Mouse (Mus musculus) lung, postnatal 25 days (tissue): ENCODE measurements at regions not wholly inside any gene's neighbourhood (a gene's known extent, or its start where the extent isn't known, plus 50 kb on each side); places are given as distances from the start of the nearest gene placed in this dataset.
A peak's percentile ranks its signal among the peaks of the same experiment; 100 is the strongest.

Experiments used
- DNase-seq: peaks from one replicate; pipeline ENCODE4 v3.0.0; 2022; ENCODE audit warnings: low spot score

DNA sequence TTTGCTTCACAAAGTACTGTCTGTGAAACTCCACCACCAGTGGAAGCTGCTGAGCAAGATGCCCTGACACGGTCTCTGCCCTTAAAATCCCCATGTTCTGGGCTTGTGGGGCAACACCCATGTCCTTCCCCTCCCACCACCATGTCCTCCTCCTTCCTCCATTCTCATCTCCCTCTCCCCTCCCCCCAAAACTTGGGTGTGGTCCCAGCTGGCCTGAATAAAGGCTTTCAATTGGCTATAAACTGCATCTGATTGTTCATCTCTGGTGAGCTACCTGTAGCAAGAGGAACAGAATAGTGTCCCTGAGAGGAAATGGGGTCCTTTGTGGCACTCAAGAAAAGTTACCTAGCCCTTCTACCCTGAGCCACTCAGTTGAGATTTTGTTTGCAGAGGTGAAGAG, 91.8 kb downstream of the Slc16a9 start:
- DNase-seq = no peak

DNA sequence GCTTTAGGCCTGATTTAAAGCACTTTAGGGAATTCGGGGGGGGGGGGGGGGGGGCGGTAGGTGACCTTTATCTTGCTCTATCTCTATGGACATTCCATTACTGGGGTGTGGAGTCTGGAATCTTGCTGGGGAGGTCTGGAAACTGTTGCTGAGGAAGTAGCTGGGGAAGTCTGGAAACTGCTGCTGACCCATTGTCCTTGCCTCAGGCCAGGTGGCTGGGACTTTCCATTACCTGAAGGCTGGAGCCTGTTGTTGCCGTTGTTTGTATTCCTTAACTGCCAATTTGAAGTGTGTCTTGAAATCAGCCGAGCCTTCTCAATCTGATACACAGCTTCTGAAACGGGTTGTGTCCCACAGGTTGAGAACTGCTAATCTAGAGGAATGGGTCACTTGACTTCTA, 80.9 kb upstream of the Fam13c start:
- DNase-seq = no peak

DNA sequence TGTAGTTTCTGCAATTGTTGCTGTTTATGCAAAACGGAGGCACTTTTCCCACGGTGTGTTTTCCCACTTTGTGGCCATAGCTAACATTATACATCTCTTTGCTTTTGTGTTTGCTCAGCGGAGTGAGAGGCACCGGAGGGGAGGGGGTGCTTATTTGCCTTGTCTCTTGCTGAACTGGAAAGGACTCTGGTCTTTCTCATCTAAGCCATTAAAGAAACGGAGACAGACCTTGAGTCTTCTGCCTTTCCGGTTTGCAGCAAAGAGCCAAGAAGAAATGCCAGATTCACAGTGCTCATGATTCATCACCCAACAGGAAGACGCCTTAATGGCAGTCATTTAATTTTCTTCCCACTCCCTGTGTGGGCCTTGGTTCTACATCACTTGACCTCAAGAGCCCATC, 80.4 kb upstream of the Fam13c start:
- DNase-seq = no peak

DNA sequence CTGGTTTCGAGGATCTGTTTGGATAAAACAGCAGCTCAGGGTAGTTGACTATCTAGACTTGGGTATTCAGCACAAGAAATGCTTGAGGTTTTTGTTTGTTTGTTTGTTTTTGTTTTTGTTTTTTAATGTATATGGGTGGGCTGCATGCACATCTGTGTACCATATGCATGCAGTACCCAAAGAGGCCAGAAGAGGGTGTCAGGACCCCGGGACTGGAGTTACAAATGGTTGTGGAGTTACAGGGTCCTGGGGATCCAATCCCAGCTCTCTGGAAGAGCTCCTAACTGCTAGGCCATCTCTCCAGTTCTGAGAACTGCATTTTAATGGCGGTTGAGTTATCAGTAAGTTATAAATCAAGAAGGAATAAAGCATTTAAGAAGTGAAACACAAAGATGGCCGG, 77.2 kb upstream of the Fam13c start:
- peak; percentile 1 for DNase-seq

DNA sequence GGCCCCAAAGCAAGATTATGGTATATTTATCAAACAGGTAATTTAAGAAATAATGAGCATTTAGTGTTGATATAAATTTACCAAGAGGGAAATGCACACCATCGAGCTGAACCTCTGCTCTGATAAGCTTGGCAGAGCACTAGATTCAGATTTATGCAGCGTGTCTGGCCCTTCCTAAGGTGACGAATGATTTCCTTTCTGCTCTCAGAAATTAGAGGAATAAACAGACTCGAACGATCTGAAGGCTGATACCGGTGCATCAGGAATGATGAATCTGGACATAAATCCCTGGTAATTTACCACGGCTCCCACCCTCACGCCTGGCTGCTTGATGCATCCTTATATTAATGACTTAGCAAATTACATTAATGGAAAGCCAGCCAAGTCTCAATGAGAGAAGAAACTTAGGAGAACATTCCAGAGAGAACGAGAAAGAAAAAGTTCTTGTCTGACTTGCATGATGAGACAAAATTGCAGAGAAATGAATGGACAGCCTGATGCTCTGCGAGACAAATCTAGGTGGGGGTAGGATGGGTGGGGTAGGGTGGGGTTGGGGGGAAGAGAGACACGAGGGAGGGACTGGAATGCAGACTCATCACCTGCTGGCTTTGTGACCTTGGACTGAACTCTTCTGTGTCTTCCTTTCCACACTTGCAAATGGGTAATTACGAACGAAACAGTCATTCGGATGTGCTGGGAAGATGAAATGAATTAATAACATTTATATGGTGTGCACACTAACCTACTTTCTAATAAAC, 75.9 kb upstream of the Fam13c start:
- DNase-seq = no peak

DNA sequence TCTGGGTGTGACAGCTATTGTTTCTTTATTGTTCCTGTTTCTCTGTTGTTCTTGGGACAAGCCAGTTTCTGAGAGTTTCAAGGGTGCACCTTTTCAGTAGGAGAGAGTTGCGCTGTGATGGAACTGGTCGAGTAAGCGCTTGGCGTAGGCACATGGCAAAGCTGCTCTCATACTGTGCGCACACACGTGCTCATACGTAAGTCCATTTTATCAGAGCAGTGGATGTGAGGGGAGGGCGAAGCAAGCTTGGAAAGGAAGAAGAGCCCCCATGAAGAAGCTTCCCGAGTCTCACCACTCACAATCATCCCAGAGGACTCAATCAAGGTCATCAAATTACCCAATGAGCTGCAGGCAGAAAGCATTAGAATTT, 75.3 kb upstream of the Fam13c start:
- DNase-seq = no peak

DNA sequence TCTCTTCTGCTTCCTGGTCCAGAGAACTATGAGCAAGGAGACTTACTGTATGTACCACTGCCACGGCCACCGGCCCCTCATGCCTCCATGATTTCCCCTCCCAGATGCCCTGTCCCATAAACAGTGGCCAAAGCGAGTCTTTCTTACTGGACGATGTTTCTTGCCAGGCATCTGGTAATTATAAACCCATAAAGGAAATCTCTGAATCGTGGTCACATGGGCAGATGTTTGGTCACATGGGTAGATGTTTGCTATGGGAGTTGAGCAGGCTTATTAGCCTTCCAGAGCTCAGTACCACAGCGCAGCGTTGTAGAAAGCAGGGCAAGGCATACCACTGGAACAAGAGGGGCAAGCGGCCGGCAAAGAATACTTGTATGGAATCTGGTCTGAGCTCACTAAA, 74.8 kb upstream of the Fam13c start:
- no peak for DNase-seq

DNA sequence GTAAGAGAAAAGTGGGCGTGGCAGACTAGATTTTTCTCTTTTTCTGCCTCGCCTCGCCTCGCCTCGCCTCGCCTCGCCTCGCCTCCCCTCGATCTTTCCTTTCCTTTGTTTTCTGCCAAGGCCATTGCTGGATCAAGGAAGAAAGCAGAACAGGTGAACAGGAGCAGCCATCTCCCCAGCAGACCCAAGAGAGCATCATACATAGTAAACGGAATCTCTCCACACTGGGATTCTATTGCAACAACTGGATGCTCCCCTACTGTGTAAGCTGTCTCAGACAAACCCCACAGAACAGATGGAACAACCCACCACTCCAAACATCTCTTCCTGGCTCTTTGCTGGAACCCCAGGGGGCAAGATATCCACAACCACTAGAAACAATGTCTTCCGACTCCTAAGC, 72.4 kb upstream of the Fam13c start:
- no peak for DNase-seq

DNA sequence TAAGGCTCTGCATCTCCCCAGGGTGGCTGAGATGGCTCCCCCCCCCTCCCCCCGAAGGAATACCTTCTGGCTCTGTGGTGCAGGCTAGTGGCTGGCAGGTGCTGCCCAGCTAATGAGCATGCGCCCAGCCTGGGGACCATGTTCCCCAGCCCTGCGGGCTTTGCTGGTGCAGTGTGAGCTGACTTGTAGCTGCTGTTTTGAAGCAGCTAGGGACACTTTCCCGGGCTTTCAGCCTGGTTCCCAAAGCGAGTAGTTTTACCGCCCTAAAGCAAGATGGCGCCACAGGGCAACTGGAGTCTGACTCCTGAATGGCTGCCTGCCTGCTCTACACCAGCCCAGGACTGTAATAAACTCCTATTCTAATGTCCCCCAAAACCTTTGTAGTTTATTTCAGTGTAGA, 71.6 kb upstream of the Fam13c start:
- DNase-seq = peak; percentile 41

DNA sequence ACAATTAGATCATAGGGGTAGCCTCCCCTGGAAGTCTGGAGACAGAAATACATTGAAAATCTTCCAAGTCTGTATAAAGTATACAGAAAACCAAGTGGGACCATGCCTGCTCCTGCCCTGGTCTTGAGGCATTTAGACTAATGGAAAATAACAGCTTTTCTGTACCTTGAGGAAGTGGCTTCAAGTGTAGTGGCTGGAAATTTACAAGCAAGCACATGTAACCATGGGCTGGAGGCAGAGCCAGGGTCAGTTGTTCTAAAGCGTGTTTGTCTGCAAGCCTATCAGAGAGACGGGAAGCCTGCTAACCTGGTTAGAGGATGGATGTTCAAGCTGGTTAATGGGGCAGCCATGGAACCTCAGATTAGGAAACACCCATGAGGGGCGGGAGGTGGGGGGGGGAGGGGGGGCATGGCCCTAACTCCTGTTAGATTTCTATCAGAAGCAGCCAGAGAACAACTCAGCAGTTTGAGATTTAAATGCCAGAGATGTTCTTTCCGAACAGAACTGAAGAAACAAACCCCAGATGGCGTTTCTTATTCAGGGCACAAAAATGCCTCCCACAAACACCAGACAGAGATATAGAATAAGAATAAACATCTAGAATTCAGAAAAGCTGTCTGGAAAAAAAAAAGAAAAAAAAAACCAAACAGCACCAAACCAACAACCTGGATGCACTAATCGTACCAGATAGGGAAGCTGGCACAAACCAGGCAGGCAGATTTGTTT, 67.7 kb upstream of the Fam13c start:
- no peak for DNase-seq

DNA sequence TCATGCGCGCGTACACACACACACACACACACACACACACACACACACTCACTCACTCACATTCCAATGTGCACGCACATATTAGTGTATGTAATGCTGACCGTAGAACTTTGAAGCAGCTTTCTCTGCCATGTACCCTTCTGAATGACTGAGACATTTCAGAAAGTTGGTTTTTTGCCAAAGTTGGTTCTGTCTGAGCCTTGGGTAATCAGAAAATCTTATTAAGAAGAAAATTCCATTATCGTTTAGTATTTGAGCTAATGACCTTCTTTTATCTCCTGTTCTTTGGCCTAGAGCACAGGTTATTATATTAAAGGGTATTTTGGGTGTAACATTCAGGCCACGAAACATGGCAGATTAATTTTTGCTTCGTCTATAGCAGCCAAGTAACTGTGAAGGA, 67.1 kb upstream of the Fam13c start:
- no peak for DNase-seq

DNA sequence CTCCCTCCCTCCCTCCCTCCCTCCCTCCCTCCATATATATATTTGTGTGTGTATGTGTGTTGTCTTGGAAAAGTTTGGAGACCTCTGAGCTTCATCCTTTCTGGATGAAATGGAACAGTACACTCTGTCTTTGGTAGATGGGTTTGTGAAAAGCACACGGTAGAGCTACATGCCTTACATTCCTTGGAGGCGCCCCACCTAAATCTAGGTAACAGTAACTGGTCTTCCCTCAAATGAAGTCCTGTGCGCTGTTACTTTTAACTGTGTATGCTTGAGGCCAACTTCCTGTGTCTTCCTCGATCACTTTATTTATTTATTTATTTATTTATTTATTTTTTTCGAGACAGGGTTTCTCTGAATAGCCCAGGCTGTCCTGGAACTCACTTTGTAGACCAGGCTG, 66.4 kb upstream of the Fam13c start:
- no peak for DNase-seq

DNA sequence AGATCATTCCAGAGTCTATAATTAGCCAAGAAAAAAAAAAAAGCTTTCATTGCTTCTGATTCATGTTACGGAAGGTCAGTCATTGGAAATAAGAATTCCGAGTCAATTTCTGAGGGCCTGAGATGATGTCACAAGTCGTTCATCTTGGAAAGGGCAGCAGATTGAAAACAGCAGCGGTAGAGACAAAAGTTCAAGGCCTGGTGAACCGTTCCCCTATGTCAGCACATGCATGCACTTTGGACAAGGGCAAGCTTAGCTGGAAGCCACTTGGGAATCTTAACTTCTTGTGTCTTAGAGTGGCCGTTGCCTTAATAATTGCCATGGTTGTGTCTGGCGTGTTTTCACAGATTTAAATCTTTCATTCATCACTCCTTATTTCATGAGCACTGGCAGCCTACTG, 65.6 kb upstream of the Fam13c start:
- DNase-seq = no peak

DNA sequence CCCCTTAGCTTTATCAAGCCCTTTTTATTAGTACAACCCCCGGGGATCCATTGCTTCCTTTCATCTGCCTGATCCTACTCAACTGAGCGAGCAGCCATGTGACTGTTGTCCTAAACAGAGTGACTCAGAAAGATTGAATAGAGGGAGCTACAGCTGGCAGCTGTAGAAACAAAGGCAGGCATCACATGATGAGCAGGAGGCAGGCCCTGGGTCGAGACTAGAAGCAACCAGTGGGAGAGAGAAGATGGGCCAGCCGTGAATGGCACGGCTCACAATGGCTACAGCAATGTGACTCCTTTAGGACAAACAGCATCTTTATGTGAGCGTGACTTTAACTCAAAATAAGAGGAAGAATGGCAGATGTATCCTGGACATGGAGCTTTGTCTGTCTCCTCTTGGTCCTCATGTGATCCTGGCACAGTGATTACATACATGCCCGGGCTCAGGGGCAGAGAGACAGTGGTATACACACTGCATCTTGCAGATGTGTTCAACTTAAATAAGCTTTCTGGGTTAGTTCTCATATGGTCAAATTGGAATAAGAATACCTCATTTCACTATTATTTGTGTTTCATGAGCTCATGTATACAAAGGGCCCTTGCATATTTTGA, 60.1 kb upstream of the Fam13c start:
- DNase-seq = no peak

DNA sequence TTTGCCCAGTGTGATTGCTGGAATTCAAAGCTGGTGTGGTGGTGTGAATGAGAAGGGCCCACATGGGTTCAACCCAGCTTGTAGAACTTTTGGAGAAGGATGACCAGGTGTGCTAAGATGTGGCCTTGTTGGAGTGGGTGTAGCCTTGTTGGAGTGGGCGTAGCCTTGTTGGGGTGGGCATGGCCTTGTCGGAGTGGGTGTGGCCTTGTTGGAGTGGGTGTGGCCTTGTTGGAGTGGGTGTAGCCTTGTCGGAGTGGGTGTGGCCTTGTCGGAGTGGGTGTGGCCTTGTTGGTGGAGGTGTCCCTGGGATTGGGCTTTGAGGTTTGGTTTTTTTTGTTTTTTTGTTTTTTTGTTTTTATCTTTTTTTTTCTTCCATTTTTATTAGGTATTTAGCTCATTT, 55.6 kb upstream of the Fam13c start:
- DNase-seq = no peak

DNA sequence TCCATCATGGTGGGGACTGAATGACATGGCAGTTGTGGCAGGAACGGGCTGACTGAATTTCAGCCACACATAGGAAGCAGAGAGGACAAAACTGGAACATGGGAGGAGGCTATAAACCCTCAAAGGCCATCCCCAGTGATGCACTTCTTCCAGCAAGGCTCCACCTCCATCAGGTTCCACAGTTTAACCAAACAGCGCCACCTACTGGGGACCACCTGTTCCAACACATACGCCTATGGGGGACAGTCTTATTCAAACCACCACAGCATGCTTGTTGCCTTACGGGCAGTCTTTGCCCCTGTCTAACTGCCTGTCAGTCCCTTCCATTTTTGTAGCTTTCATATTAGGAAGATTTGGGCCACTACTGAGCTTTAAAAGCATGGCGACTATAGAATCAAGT, 52.6 kb upstream of the Fam13c start:
- no peak for DNase-seq
